Mouse (Mus musculus) urinary bladder, postnatal 10 days (tissue): ENCODE results near the gene Lrrc56.
A peak's percentile ranks its signal among the peaks of the same experiment; 100 is the strongest.

ENCODE experiments used
- DNase-seq: peaks from one replicate; pipeline ENCODE4 v3.0.0; 2022; ENCODE audit warnings: low spot score

The Lrrc56 gene

DNA sequence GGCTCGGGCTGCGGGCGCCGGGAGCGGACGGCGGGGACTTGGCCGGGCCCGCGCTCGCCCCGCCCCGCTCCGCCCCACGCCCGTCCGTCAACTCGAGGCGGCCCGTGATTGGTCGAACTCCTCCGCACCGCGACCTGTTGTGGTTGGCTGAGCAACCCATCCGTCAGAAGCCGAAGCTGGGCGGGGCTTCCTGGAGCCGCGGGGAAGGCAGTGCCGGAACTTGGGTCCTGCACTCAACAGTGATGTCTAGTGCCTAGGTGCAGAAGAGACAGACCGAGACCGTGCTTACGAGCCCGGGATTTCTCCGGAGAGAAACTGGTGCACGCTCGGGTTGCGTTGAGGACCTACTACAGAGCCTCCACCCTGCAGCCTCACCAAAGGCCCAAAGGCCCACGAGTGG is at the start of gene Lrrc56, which contains the start of gene Hras:
TSS of gene Lrrc56 (plus strand) at position 210 of the 400 bp plus-strand sequence.
TSS of gene Hras (minus strand) at position 58 of the 400 bp plus-strand sequence.
- peak; percentile 96 for DNase-seq

DNA sequence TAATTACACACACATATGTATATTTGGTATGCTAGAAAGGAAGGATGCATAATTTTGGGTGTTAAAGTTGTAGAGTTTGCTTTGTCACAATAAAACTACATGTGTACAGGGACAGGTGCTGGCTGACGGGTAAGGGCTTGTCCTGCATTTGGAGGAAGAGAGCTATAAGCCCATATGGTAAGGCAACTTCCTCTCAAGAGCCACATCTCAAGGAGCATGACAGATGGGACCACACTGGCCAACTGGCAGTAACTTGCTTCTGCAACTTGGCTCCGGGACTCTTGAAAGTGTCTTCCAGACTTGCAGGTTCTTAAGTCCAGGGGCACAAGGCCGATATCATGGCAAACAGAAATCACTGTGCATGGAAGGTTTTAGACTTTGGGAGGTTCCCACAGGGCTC is 49.3 kb upstream of the Lrrc56 start:
- no peak for DNase-seq

DNA sequence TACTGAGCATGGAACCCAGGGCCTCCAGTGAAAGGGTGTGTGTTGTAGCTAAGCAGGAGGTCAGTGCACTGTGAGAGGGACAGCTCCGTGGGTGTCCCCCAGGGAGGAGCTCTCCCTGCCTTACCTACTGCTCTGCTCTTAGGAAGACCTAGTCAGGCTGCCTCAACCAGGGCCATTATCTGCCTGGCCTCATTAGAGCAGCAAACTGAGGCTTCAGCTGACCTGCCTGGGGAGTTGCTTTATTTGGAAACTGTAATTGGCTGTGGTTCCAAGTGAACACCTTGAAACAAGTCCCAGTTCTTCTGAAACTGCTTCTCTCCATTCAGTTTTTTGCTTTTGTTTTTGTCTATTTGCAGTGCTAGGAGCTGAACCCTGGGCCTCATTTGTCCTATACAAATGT is 48.6 kb upstream of the Lrrc56 start:
- DNase-seq, result no peak

DNA sequence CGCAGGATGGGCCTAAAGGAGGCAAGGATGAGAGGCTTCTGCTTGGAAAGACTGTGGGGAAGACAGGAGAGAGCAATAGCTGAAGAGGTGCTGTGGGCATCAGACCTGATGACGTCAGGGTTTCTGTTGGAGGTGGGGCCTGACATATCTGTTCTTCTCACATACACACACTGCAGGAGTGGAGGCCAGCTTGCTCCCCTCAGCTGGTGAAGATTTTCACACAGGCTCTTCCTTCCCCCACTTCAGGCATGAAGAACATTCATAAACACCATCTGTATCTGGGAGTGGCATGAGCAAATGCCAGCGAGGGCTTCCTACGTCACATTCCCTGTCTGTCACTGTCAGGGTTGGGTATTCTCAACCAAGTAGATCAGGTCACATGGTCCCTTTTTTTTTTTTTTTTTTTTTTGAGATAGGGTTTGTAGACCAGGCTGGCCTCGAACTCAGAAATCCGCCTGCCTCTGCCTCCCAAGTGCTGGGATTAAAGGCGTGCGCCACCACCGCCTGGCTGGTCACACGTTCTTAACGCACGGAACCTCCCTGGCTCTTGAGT is 47.8 kb upstream of the Lrrc56 start:
- no peak for DNase-seq

GRCm38 (mm10) chr7:141147044-141147443 is 46.9 kb upstream of the Lrrc56 start:
- no peak for DNase-seq

DNA sequence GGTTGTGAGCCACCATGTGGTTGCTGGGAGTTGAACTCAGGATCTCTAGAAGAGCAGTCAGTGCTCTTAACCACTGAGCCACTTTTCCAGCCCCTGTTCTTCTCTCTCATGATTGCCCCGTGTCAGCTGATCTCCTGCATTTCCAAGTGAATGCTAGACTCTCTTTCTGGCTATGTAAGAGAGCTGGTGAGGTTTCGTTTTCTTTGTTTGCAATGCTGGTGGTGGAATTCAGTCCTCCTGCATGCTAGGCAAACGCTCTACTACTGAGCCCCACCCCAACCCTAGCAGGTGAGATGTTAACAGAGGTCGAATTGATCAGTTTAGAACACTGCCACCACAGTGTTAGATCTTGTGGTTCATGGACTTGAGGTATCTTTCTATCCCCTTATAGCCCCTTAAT is 45.3 kb upstream of the Lrrc56 start:
- DNase-seq, result no peak

- DNase-seq, result no peak
Measured at GRCm38 (mm10) chr7:141155362-141155761, 38.6 kb upstream of the Lrrc56 start.

DNA sequence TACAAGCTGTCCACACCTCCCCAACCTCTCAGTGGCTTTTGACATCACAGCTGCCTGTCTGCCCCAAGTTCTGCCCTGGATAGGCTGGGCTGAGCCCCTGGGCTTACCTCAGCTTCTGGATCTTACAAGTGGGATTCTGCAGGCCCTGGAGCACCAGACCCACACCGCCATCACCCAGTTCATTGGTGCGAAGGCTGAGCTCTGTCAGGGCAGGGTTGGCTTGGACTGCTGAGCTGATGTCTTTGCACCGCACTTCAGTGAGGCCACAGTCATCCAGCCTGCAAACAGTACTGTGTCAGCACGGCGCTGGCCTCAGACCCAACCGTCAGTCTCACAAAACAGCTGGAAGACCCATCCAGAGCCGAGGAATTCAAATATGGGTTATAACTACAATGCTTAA is 29.6 kb upstream of the Lrrc56 start:
- no peak for DNase-seq

DNA sequence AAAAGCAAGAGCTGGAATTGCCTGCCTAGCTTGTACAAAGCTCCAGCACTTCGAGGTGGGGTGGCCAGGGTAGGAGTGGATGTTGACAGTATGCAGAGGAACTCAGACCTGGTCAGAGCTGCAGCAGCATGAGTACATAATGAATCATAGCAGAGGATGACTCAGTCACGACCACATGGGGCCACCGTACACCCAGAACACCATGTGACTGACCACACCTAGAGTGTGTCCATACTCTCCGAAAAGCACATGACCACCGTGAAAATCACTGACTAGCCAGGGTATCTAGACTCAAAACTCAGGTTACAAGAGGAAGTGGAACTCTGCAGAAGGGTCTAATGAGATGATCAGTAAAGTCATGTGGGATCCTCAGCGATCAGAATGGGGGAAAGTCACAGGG is 29.1 kb upstream of the Lrrc56 start:
- DNase-seq, result no peak

DNA sequence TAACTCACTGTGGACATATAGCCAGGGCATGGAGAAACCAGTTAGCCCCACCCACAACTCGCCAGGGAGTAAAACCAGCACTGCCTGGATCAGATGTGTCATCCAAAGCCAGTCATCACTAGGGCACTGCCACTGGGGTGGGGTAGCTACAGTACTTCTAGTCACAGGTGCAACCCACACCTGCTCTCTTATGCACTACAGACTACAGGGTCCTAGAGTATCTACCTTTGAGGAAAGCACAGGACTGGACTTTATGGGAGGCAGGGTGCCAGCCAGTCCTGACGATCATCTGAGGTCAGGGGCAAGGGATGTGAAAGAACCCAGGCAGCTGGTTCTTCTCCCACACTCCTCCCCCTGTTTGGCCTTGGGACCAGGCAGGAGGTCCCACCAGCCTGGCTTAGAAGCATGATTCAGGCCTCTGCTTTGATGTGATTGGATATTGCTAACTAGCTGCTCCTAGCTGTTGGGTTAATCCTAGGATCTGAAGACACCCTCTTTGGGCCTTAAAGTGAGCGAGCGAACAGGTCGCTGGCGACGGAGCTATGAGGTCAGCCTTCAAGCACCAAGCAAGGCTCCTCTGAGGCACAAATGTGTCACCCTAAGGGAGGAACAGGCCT is 25.9 kb upstream of the Lrrc56 start:
- DNase-seq, result no peak

DNA sequence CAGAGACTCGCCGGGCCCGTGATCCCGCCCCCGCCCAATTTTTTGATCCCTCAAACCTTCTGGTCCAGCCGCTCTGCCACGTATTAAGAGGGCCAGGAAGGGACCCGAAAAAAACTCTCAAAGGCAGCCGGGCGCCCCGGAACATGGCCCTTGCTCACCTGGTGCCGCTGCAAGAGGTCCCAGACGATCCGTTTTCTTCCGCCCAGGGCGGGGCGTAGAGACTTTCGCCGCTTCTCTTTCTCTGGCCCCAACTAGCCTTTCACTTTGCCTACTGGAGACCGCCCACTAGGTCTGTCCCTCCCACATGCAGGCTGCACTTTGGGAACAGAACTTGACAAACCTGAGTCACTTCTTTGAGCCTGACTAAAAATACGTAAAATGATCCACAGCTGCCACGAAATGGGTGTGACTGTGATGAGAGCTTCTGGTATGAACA is 25.4 kb upstream of the Lrrc56 start:
- DNase-seq, result no peak

GRCm38 (mm10) chr7:141169300-141169699 is 24.7 kb upstream of the Lrrc56 start:
- no peak for DNase-seq

DNA sequence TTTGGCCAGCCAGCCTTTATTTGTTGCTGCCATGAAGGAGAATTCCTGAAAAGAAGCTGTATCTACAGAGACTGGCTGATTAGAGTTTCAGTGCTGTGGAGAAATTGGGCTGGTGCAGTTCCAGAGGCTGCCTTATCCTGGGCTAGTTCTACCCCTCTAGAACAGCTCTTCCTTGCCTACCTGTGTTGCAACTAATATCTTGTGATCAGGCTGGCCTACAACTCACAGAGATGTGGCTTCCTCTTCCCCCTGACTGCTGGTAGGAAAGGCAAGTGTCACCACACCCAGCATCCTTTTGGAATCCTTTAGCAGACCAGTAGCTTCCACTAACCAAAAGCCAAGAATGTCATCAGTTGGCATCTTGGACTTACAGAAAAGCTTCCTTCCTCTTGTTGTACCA is 24.1 kb upstream of the Lrrc56 start:
- DNase-seq, result no peak

GRCm38 (mm10) chr7:141172116-141173006 is 21.6 kb upstream of the Lrrc56 start, which contains the start of gene Rnh1:
Gene Rnh1 (minus strand): TSS chr7:141172857.
- DNase-seq, result peak; percentile 66

DNA sequence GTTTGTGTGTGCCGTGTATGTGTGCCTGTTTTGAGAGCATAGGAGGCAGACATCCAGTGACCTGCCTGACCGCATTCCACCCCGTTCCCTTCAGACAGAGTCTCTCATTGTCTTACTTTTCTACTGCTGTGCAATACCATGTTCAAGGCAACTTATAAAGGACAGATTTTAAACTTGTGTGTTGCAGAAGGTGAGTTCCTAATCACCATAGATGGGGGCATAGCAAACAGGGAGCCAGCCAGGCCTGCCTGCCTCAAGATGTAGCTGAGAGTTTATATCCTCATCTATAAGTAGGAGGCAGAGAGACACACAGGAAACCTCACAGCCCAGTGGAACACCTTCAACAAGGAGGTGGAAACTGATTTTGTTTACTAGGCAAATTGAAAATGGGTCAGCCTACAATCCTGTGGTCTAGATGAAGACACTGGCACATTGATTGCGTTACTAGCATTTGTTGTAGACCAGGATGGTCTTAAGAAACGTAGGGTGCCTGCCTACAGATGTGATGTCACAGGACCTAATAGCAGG is 20.6 kb upstream of the Lrrc56 start:
- DNase-seq, result no peak

- DNase-seq, result no peak
Measured at GRCm38 (mm10) chr7:141175068-141175467, 18.9 kb upstream of the Lrrc56 start.

DNA sequence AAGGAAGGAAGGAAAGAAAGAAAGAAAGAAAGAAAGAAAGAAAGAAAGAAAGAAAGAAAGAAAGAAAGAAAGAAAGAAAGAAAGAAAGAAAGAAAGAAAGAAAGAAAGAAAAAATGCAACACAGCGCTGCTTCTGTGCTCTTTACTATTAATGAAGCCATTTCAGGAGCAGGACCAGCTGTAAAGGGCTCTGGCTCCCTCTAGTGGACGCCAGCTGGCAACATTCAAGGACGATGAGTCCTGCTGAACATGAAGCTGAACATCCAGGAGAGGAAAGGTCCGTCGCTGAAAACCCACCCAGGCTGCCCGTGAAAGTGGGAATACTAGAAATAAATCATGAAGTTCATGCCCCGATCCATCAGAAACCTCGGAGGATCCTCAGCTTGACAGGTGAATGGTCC is 17.8 kb upstream of the Lrrc56 start:
- DNase-seq, result peak; percentile 53

- no peak for DNase-seq
Measured at GRCm38 (mm10) chr7:141188194-141188593, 5.8 kb upstream of the Lrrc56 start.

DNA sequence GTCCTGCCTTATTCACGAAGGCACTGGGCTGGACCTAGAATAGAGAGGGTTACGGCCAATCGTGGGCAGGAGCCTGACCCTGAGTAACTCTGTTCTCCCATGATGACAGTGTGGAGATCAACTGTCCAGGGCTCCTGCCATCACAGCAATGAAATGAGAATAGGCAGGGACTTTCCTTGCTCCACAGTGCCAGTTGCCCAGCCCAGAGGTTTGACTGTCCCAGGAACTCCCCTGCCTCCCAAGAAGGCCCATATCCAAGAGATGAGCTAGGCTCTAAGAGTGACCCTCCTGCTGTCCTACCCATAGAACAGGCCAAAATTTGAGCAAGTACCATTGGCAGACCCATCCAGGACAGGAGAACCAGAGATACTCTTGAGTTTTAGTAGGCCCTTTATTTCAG is 5.2 kb upstream of the Lrrc56 start:
- DNase-seq, result no peak

- no peak for DNase-seq
Measured at GRCm38 (mm10) chr7:141190220-141190619, 3.7 kb upstream of the Lrrc56 start.

DNA sequence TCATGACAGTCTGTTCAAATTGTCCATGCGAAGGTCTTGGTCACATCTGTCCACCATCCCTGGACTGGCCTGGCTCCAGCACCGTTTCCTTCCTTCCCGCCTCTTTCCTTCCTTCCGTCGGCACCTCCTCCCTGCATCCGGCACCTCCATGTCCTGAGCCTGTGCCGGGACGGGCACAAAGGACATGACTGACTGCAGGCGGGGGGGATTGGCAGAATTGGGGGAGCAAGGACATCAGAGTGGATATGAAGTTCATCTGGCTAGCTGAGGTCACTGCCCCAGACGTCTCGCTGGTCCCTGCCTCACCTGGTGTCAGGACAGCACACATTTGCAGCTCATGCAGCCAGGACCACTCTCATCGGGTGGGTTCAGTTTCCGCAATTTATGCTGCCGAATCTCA is 2.9 kb upstream of the Lrrc56 start:
- no peak for DNase-seq

DNA sequence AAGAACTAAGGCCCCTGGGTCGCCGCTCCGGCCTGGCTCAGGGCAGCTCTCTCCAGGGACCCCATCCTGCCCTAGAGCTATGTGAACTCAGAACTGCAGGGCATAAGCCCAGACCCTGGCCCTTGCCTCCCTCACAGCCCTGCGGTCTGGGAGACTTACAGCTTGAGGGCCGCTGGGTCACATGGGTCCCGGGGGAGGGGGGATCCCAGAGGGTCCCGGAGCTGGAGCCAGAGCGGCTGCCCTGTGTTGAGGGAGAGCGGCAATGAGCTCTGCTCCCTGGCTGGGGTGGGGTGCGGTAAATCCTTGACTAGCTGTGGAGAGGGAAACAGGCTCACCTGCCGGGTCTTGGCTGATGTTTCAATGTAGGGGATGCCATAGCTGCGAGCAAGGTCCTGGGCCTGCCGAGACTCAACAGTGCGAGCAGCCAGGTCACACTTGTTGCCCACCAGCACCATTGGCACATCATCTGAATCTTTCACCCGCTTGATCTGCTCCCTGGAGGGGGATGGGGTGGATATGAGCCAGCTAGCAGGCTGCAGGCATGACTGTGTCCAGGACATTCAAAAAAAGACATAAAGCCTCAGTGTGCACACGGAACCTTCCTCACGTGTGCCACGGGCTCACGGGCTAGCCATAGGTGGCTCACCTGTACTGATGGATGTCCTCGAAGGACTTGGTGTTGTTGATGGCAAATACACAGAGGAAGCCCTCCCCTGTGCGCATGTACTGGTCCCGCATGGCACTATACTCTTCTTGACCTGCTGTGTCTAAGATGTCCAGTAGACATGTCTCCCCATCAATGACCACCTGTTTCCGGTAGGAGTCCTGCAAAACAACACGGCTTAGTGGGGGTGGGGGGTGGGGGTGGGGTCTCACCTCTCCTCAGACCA is 1.9 kb upstream of the Lrrc56 start:
- DNase-seq, result no peak
